Mouse (Mus musculus): Measurements from ENCODE around the gene Trak1. TPM values are rescaled to one million over a fixed set of nuclear protein-coding genes. Genes with fewer than 3 reads are reported as not detected.

Trak1 gene
- polyA plus RNA-seq, 1 experiment from 2014 or later = 40.3 TPM

GRCm38 (mm10) chr9:121285341-121286324, 11.7 kb upstream of the Trak1 start:
- H3K27ac ChIP-seq (ENCODE audit: low read depth, low read length) = no peak overlapping the region
- H3K27me3 ChIP-seq (replicated peaks; ENCODE audit: control insufficient read depth, insufficient read depth, low read length) = no peaks in the 10 kb centered on the region
- H3K4me2 ChIP-seq (ENCODE audit: low read length) = peak overlapping the region; percentile 65
- WGBS = 16% methylated on average over 29 of the region's 29 CpGs
- peak; percentile 88 for ATAC-seq
- H3K36me3 ChIP-seq (ENCODE audit: control insufficient read depth, insufficient read depth, low read length) = no peaks in the 10 kb centered on the region
- peak overlapping the region; percentile 62 for H3K9ac ChIP-seq (ENCODE audit: low read length)
- no peaks in the 10 kb centered on the region for H3K4me1 ChIP-seq (ENCODE audit: control insufficient read depth, insufficient read depth, low read length)
- H3K9me3 ChIP-seq (replicated peaks; ENCODE audit: control insufficient read depth, low read length) = no peaks in the 10 kb centered on the region; the same call in 1 of the 2 replicates
- peak overlapping the region; percentile 43 for H3K4me3 ChIP-seq (ENCODE audit: low read depth, low read length)
- DNase-seq (ENCODE audit: low spot score) = peak; percentile 76

DNA sequence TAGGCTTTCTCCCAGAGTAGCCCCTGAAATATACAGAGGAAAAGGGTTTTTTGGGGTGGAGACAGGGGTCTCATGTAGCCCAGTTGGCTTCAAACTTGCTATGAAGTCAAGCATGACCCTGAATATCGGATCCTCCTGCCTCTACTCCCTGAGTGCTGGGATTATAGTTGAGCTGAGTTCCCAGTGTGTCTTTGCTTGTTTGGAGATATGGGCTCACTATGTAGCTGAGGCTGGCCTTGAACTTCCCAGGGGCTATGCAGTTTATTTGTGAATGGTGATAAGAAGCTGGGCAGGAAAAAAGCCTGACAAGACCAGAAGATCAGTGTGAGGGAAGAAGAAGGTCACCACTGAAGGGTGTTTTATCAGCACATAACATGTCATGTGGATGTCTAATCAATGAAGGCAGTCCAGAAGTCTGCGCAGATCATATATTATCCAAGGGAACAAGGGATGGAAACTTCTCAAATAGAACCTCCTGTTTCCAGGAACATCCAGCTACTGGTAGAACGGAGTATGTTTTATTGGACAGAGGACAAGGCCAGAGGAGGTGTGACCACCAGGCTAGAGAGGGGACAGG, 10.9 kb upstream of the Trak1 start:
- 82% methylated on average over 3 of the region's 3 CpGs for WGBS
- no peaks in the 10 kb centered on the region for H3K27me3 ChIP-seq (replicated peaks; ENCODE audit: control insufficient read depth, insufficient read depth, low read length)
- no peak for DNase-seq (ENCODE audit: low spot score)
- ATAC-seq = peak; percentile 35; the same call in 1 of the 2 replicates
- no peaks in the 10 kb centered on the region; the same call in 1 of the 2 replicates for H3K9me3 ChIP-seq (replicated peaks; ENCODE audit: control insufficient read depth, low read length)
- no peaks in the 10 kb centered on the region for H3K4me1 ChIP-seq (ENCODE audit: control insufficient read depth, insufficient read depth, low read length)
- no peak overlapping the region for H3K27ac ChIP-seq (ENCODE audit: low read depth, low read length)
- peak overlapping the region; percentile 21 for H3K9ac ChIP-seq (ENCODE audit: low read length)
- peak overlapping the region; percentile 43 for H3K4me3 ChIP-seq (ENCODE audit: low read depth, low read length)
- H3K4me2 ChIP-seq (ENCODE audit: low read length) = peak overlapping the region; percentile 65
- no peaks in the 10 kb centered on the region for H3K36me3 ChIP-seq (ENCODE audit: control insufficient read depth, insufficient read depth, low read length)

DNA sequence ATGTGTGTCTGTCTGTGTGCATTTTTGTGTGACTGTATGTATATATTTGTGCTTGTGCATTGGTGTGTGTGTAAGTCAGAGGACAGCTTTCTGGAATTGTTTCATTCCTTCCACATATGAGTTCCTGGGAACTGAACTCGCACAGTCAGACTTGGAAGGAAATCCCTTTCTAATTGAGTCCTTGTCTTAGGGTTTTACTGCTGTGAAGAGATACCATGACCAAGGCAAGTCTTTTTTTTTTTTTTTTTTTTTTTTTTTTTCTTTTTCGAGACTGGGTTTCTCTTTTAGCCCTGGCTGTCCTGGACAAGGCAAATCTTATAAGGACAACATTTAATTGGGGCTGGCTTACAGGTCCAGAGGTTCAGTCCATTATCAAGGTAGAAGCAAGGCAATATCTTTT, 6.0 kb upstream of the Trak1 start:
- H3K27me3 ChIP-seq (replicated peaks; ENCODE audit: control insufficient read depth, insufficient read depth, low read length) = no peaks in the 10 kb centered on the region
- DNase-seq (ENCODE audit: low spot score) = no peak
- no peaks in the 10 kb centered on the region for H3K9me3 ChIP-seq (replicated peaks; ENCODE audit: control insufficient read depth, low read length)
- no peak overlapping the region for H3K4me2 ChIP-seq (ENCODE audit: low read length)
- ATAC-seq = no peak
- H3K4me1 ChIP-seq (ENCODE audit: control insufficient read depth, insufficient read depth, low read length) = no peaks in the 10 kb centered on the region
- 82% methylated on average over 2 of the region's 2 CpGs for WGBS
- no peak overlapping the region for H3K4me3 ChIP-seq (ENCODE audit: low read depth, low read length)
- H3K27ac ChIP-seq (ENCODE audit: low read depth, low read length) = no peak overlapping the region
- no peaks in the 10 kb centered on the region for H3K36me3 ChIP-seq (ENCODE audit: control insufficient read depth, insufficient read depth, low read length)
- no peak overlapping the region for H3K9ac ChIP-seq (ENCODE audit: low read length)

DNA sequence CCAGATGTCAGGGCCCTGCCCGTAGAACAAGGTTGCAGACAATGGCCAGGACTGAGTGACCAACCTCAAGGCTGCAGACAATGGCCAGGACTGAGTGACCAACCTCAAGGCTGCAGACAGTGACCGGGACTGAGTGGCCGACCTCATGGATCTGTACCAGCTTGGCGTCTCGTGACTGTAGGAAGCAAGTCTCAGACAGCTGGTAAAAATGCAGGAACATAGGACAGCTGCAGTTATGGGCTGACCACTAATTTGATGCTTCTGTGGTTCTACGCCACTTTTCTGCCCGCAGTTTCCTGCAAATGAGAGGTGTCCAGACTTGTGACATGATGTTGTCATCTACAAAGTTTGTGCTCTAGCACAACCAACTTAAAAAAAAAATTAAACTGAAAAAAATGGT, 4.1 kb upstream of the Trak1 start:
- Histone ChIP-seq H3K36me3 (ENCODE audit: control insufficient read depth, insufficient read depth, low read length) (no peaks in the 10 kb centered on the region), H3K4me2 (ENCODE audit: low read length) (no peak overlapping the region), H3K4me1 (ENCODE audit: control insufficient read depth, insufficient read depth, low read length) (peaks cover 2% of the 10 kb centered on the region), H3K9ac (ENCODE audit: low read length) (no peak overlapping the region), H3K27me3 (replicated peaks; ENCODE audit: control insufficient read depth, insufficient read depth, low read length) (no peaks in the 10 kb centered on the region), H3K4me3 (ENCODE audit: low read depth, low read length) (no peak overlapping the region), H3K27ac (ENCODE audit: low read depth, low read length) (no peak overlapping the region), H3K9me3 (replicated peaks; ENCODE audit: control insufficient read depth, low read length) (no peaks in the 10 kb centered on the region)
- 85% methylated on average over 7 of the region's 7 CpGs for WGBS
- ATAC-seq (no peak), DNase-seq (ENCODE audit: low spot score) (no peak)

DNA sequence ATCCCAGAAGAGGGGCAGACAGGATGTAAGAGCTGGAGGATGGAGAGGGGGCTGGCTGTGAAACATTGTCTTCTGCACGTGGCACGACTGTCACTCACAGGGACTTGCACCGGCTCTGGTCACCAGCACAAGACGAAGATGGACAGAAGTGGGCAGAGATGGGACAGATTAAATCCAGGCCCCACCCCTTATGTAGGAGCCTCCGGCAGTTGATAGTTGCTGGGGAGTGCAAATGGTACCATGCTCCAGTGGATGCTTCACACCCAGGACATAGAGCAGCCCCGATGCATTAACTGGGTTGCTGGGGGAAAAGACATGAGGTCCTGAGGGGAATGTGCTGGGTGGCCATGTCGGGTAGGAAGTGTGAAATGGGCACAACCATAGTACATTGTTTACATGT, 2.1 kb upstream of the Trak1 start:
- no peak overlapping the region for H3K4me2 ChIP-seq (ENCODE audit: low read length)
- no peaks in the 10 kb centered on the region for H3K9me3 ChIP-seq (replicated peaks; ENCODE audit: control insufficient read depth, low read length)
- ATAC-seq = no peak
- no peak overlapping the region for H3K9ac ChIP-seq (ENCODE audit: low read length)
- H3K4me3 ChIP-seq (ENCODE audit: low read depth, low read length) = no peak overlapping the region
- no peaks in the 10 kb centered on the region for H3K27me3 ChIP-seq (replicated peaks; ENCODE audit: control insufficient read depth, insufficient read depth, low read length)
- H3K4me1 ChIP-seq (ENCODE audit: control insufficient read depth, insufficient read depth, low read length) = peaks cover 22% of the 10 kb centered on the region
- H3K36me3 ChIP-seq (ENCODE audit: control insufficient read depth, insufficient read depth, low read length) = no peaks in the 10 kb centered on the region
- no peak overlapping the region for H3K27ac ChIP-seq (ENCODE audit: low read depth, low read length)
- 77% methylated on average over 7 of the region's 7 CpGs for WGBS
- DNase-seq (ENCODE audit: low spot score) = no peak

GRCm38 (mm10) chr9:121298065-121298398, 730 bp downstream of the Trak1 start:
- no peaks in the 10 kb centered on the region for H3K27me3 ChIP-seq (replicated peaks; ENCODE audit: control insufficient read depth, insufficient read depth, low read length)
- ATAC-seq (no peak), DNase-seq (ENCODE audit: low spot score) (no peak)
- no peaks in the 10 kb centered on the region for H3K36me3 ChIP-seq (ENCODE audit: control insufficient read depth, insufficient read depth, low read length)
- peak overlapping the region; percentile 68 for H3K27ac ChIP-seq (ENCODE audit: low read depth, low read length)
- peak overlapping the region; percentile 93 for H3K4me2 ChIP-seq (ENCODE audit: low read length)
- peaks cover 33% of the 10 kb centered on the region for H3K4me1 ChIP-seq (ENCODE audit: control insufficient read depth, insufficient read depth, low read length)
- under 1% methylated on average over 7 of the region's 7 CpGs for WGBS
- H3K4me3 ChIP-seq (ENCODE audit: low read depth, low read length) = peak overlapping the region; percentile 87
- no peaks in the 10 kb centered on the region for H3K9me3 ChIP-seq (replicated peaks; ENCODE audit: control insufficient read depth, low read length)
- peak overlapping the region; percentile 95 for H3K9ac ChIP-seq (ENCODE audit: low read length)

DNA sequence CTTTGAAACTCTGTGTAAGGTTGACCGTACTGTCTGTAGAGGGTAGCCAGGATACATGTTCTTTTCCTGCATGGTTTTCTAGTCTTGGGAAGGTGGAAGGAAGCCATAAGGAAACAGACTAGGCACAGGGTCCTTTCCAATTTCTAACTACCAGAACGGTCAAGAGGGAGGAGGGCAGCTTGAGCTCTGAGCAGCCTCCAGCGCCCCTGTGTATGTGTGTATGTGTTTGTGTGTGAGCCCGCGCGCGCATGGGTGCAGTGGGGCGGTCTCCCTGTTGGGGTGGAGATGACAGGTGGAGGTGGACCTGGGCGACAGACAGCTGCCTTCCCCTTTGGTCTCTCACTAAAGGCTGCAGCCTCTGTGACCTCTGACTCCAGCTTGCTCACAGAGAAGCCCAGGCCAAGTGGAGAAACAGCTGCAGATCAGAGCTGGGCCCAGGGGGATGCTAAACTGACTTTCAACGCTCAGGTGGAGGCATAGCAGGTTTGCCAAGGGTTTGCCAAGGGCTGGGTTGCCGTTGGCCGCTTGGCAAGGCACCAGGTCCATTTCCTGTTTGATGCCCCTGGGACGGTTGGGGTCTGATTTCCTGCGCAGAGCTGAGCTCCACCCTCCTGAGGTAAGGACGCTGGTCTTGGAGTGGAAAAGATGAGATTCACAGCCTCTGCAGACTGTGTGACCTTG, 1.2 kb downstream of the Trak1 start:
- peak overlapping the region; percentile 87 for H3K4me3 ChIP-seq (ENCODE audit: low read depth, low read length)
- peak overlapping the region; percentile 93 for H3K4me2 ChIP-seq (ENCODE audit: low read length)
- H3K4me1 ChIP-seq (ENCODE audit: control insufficient read depth, insufficient read depth, low read length) = peaks cover 38% of the 10 kb centered on the region
- H3K27ac ChIP-seq (ENCODE audit: low read depth, low read length) = 0 out of 2 replicates have a peak overlapping the region, but pooled peaks have one; percentile 16
- no peaks in the 10 kb centered on the region for H3K36me3 ChIP-seq (ENCODE audit: control insufficient read depth, insufficient read depth, low read length)
- H3K9me3 ChIP-seq (replicated peaks; ENCODE audit: control insufficient read depth, low read length) = no peaks in the 10 kb centered on the region
- 13% methylated on average over 15 of the region's 15 CpGs for WGBS
- H3K9ac ChIP-seq (ENCODE audit: low read length) = peak overlapping the region; percentile 95
- no peak for DNase-seq (ENCODE audit: low spot score)
- H3K27me3 ChIP-seq (replicated peaks; ENCODE audit: control insufficient read depth, insufficient read depth, low read length) = no peaks in the 10 kb centered on the region
- ATAC-seq = no peak

DNA sequence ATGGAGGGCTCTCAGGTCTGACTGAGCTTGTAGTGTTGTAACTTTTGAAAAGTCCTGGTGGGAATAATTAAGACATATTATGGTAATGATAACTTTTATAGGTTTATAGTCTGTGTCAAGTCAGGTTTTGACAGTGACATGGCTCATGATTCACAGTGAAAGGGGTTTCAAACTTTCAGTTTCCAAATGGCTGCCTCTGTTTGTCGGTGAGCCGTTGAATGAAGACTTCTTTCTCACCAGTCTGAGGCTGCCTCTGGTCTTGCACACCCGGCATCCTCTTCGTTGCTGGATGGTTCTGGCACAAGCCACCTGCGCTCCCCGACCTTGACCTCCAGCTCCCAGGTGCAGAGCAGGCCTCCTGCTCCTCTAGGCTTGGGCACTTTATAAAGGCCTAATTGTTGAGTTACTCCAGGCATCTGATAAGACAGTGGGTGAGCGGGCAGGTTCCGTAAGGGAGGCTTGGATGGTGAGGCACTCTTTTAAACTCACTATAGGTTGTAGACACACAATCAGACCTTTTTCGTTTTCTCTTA, 2.0 kb downstream of the Trak1 start:
- no peaks in the 10 kb centered on the region for H3K27me3 ChIP-seq (replicated peaks; ENCODE audit: control insufficient read depth, insufficient read depth, low read length)
- peak overlapping the region; percentile 93 for H3K4me2 ChIP-seq (ENCODE audit: low read length)
- H3K4me1 ChIP-seq (ENCODE audit: control insufficient read depth, insufficient read depth, low read length) = peaks cover 44% of the 10 kb centered on the region
- whole genome bisulfite sequencing = 35% methylated on average over 9 of the region's 9 CpGs
- ATAC-seq (no peak), DNase-seq (ENCODE audit: low spot score) (no peak)
- peak overlapping the region; percentile 87 for H3K4me3 ChIP-seq (ENCODE audit: low read depth, low read length)
- H3K9ac ChIP-seq (ENCODE audit: low read length) = peak overlapping the region; percentile 95
- H3K9me3 ChIP-seq (replicated peaks; ENCODE audit: control insufficient read depth, low read length) = no peaks in the 10 kb centered on the region
- H3K27ac ChIP-seq (ENCODE audit: low read depth, low read length) = peak overlapping the region; percentile 44; the same call in 1 of the 2 replicates
- H3K36me3 ChIP-seq (ENCODE audit: control insufficient read depth, insufficient read depth, low read length) = no peaks in the 10 kb centered on the region
